Mouse (Mus musculus): ENCODE measurements around the gene Nup62cl.
A peak's percentile ranks its signal among the peaks of the same experiment; 100 is the strongest.

The Nup62cl gene

DNA sequence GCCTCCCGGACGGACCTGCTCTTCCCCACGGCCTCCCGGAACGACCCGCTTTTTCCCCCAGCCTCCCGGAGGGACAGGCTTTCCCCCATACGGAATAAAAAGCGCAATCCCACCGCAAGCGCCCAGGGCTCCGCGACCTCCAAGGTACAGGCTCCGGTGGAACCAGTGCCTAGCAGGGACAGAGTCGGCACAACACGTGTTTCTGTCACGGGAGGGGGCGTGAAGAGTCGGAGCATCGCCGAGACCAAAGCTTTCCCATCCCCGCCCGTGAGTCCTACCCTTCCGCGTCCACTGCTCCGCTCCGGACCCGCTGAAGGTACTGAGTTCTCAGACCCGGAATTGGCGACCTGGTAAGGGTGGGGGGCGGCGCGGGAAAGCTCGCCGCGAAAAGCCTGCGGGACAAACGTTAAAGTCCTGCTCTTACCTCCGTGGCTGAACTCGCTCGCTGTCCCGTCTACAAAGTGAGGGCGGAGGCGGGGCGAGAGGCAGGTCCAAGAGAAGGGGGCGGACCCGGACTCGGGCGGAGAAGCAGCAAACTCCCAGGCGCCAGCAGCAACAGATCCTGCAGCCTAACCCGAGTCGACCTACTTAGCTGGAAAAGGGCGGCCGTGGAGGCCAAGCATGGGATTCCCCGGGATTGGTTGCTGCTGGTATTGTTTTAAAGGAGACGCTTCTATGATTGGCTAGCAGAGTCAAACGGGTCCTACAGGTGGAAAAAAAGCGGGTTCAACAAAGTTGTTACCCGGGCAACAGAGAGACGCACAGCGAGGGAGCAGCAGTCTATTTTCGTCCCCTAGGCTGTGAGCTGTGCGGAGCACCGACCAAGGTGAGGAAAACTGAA lies at the start of gene Nup62cl, which contains the start of gene Pih1h3b:
Nup62cl (minus strand) TSS at position 578 of the 841 bp plus-strand sequence.
Pih1h3b (plus strand) TSS at position 745 of the 841 bp plus-strand sequence.
- no peak for DNase-seq (ENCODE audit: low read depth, low spot score)

DNA sequence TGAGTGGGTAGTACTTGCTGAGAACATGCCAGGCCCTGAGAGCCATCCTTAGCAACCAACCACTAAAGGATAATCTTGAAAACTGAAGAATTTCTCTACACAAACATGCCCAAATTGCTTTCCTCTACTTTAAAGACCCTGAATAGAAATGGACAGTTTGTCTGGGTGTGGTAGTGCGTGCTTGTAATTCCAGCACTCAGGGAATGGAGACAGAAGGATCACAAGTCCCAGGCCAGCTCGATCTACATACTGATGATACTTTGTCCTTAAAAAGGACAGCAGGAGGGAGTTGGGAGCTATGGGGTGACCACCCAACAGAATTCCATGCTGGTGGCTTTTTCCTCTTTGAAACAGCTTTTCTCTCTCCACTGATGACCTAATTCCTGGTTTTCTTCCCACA lies 31.6 kb upstream of the Nup62cl start:
- no peak for DNase-seq (ENCODE audit: low read depth, low spot score)

GRCm38 (mm10) chrX:140082535-140082934 lies 20.0 kb upstream of the Nup62cl start:
- DNase-seq (ENCODE audit: low read depth, low spot score), result no peak

DNA sequence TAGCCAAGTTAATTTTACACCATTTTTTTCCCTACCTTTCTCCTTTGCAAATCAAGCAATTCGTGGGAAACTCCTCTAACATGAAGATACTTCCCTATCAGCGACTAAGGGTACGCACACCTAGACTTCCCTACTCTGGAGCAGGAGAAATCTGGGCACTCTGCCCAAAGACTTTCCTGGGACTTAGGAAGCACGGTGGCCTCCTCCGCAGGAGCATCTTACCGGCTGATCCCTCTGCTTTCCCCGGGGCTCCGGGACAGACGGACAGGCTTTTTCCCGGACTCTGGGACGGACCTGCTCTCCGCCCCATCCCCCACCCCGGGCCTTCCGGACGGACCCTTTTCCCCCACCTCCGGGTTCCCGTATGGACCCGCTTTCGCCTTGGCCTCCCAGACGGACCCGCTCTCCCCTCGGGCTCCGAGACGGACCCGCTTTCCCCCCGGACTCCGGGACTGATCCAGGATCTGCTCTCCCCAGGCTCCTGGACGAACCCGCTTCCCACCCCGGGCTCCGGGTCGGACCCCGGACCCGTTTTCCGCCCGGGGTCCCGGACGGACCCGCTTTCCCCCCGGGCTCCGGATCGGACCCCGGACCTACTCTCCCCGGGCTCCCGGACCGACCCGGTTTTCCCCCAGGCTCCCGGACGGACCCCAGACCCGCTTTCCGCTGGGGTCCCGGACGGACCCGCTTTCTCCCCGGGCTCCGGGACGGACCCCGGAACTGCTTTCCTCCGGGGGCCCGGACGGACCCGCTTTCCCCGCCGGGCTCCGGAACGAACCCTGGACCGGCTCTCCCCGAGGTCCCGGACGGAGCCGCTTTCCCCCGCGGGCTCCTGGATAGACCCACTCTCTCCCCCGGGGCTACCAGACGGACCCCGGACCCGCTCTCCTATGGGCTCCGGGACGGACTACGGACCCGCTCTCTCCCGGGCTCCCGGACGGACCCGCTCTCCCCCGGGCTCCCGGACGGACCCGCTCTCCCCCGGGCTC lies 1.3 kb downstream of the Nup62cl start:
- DNase-seq (ENCODE audit: low read depth, low spot score), result no peak

DNA sequence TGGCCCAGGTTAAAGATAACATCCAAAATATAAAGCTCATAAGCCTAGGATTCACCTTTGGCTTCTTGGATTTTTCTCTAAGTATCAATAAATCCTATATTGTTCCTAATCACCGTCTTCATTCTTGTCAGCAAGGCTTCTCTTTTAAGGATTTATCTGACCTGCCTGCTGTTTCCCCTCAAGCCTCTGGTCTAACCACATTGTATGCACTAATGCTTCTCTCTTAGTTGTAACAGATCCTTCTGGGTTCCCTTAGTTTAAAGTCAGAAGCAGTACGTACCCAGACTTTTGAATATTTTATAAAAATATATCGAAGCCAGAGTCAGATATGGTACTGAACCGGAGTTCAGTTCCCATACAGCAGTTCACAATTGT lies 63.8 kb downstream of the Nup62cl start:
- DNase-seq (ENCODE audit: low read depth, low spot score), result no peak

GRCm38 (mm10) chrX:139997740-139998690 lies 64.5 kb downstream of the Nup62cl start, which contains the start of gene Rbm41:
Gene Rbm41 (minus strand): TSS chrX:139998595.
- DNase-seq (ENCODE audit: low read depth, low spot score), result peak; percentile 84

GRCm38 (mm10) chrX:139982115-139982514 lies 80.4 kb downstream of the Nup62cl start:
- DNase-seq (ENCODE audit: low read depth, low spot score), result no peak
